Mouse (Mus musculus) olfactory bulb, adult 2 months (tissue): ENCODE data around the gene Lemd2.

Experiments
- CTCF ChIP-seq: fragments of 200-500 bp; IDR thresholded peaks from 2 replicates; pipeline ENCODE4 v1.5.1; 2012; ENCODE audit warnings: low read depth, mild to moderate bottlenecking, low read length, moderate library complexity; ENCODE audit not compliant: insufficient read depth
- POLR2A ChIP-seq: fragments of 200-500 bp; IDR thresholded peaks from 2 replicates; pipeline ENCODE4 v1.6.1; 2012; ENCODE audit warnings: mild to moderate bottlenecking, low read depth, low read length, moderate library complexity; ENCODE audit not compliant: insufficient read depth

DNA sequence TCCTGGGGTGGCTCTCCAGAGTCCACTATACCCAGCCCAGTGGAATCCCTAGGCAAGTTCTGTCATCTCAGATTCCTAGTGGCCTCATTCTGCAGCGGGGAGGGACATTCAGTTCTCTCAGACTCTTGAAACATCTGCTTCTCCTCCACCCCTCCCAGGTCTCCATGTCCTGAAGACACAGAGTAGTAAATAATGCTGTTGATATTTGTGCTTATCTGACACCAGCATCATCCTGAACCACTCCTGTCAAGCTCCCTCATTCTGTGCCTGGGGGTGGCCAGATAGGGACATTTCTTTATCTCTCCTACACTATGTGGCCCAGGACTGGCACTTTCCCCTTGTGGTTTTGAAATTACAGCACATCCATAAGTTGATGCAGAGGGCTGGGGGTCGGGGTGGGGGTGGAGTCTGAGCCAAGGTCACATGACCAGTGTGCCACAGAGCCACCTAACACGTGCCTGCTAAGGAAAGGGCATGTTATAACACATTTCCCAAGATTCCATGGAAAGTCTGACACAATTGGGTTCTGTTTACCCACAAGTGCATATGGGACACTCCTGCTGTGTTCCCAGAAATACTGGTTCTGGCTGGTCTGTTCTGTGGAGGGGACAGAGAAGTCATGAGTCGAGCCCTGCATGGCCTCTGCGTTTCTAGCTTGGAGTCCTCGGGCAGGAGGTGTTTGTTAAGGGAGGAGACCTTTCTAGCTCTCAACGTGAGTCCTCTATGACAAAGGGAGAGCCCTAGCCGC lies 51.1 kb downstream of the Lemd2 start:
- TF ChIP-seq CTCF (no peak), POLR2A (no peak)
